Mouse (Mus musculus): ENCODE measurements around the gene Wbp4. TPM values are rescaled to one million over a fixed set of nuclear protein-coding genes. Genes with fewer than 3 reads are reported as not detected.

Gene Wbp4
- polyA plus RNA-seq (2012; rRNA removed) = 24.2 and 28.2 TPM in 2 replicates

DNA sequence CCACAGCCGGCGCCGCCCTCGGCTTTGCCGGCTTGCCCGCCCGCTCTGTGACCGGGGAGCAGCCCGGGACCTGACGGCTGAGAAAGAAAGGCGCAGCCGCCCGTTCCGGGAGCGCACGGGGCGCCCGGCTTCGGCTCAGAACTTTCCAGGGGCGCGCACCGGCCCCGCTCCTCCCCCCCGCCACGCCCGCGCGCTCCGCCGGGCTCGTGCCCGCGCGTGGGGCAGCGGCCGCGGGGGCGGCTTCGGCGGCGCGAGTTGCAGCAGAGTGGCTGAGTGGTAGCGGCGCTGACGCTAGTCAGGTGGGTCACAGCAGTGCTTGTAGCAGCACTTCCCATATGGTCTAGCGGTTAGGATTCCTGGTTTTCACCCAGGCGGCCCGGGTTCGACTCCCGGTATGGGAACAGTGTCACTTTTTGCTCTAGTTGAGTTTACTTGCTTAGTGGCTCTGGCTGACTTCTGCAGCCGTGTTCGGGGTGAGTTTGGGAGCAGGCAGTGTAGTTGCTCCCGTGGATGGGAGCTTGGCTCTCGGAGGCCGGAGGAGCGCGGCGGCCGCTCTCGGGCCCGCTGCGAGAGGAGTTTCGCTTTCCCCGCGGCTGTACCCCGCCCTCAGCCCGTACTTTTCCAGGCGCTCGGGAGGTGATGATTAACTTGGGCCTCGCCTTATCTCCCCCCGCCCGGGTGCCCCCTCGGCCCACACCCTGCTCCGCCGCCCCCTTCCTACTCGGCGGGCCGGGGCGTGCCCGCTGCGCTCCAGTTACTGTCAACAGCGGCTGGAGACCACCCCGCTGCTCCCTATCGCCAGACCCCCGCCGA is at the start of gene Wbp4:
Gene Wbp4 (minus strand): TSS at position 182 of the 813 bp plus-strand sequence.

DNA sequence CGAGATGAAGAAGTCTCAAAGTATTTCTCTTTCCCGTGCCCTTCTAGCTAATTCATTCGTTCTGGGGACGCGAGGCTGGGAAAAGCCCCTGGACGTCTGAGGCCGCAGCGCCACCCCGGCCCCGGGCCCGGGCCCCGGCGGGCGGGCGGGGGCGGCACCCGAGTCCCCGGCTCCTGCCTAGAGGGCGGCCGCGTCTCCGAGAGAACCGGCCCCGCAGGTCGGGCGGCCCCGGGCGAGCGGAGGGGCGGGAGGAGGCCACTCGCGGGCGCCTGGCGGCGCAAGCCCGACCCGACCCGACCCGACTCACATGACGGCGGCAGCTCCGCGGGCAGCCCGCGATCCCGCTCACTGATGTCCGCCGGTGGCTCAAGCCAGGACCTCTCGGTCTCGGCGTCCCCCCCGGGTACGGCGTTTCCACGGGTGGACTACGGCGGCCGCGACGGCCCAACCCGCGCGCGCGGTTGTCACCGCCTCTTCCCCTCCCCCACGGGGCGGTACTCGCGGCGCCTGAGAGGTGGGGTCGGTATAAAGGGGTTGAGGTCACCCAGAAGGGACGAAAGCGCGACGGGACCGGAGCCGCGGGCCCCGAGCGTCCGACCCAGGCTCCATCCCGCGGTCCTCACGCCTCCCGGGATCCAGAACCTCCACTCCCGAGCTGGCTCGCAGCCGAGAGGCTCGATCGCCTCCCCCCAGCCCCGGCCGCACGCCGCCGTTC is 539 bp downstream of the Wbp4 start, which contains the start of gene Elf1:
Gene Elf1 (plus strand): TSS at position 571 of the 715 bp plus-strand sequence.

DNA sequence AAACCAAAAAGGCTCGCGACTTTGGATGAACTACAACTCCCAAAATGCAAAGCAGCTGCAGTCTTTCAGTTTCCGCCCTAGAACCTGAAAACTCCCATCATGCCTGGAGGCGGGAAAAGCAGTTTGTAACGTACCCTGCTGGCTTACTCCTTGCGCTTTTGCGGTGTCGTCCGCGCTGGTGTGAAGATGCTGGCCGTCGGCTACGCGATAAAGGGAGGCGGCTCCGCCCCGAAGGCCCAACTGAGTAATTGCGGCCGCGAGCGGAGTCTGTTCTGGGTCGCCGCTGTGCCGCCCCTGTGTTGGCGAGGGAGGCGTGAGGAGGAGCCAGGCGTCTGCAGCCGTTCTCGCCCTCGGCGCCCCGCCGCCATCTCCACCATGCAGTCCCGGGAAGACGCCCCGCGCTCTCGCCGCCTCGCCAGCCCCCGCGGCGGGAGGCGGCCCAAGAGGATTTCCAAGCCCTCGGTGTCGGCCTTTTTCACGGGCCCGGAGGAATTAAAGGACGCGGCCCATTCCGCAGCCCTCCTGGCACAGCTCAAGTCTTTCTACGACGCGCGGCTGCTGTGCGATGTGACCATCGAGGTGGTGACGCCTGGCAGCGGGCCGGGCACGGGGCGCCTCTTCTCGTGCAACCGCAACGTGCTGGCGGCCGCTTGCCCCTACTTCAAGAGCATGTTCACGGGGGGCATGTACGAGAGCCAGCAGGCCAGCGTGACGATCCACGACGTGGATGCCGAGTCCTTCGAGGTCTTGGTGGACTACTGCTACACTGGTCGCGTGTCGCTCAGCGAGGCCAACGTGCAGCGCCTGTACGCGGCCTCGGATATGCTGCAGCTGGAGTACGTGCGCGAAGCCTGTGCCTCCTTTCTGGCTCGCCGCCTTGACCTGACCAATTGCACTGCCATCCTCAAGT is 29.4 kb downstream of the Wbp4 start, which contains the start of gene Kbtbd6:
Gene Kbtbd6 (plus strand): TSS at position 155 of the 910 bp plus-strand sequence.

DNA sequence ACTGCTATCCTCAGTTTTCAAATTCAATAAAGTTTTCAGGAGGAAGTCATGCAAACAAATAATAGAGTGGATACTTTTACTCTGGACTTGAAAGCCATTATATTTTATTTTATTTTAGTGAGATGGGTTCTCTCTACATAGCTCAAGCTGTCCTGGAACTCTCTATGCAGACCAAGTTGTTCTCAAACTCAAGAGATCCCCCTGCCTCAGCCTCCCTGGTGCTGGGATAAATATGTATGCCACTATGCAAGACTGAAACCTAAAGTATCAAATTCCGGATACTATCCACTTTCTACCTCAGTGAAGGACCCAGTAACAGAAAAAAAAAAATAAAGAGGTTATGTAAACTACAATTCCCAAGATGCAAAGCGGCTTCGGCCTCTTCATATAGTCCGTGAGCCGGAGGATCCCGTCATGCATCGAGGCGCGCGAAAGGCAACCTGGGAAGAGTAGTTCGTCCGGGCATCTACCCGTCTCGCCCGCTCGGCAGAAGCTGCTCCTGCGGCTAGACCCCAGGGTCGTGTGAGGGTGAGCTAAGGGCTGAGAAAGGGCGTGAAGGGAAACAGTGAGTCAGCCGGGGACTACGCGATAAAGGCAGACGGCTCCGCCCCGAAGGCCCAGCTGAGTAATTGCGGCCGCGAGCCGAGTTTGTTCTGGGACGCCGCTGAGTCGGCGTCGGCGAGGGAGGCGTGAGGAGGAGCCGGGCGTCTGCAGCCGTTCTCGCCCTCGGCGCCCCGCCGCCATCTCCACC is 55.2 kb downstream of the Wbp4 start, which contains the start of gene Kbtbd7:
Gene Kbtbd7 (plus strand): TSS at position 533 of the 751 bp plus-strand sequence.

Other genes with a start within 250 kb of the Wbp4 start
- gene Zfp957, start 234.2 kb downstream of the Wbp4 start, polyA plus RNA-seq (2012; rRNA removed) = not detected in 2 replicates
- gene Rgcc, start 179.9 kb downstream of the Wbp4 start, polyA plus RNA-seq (2012; rRNA removed) = 42.7 and 50.7 TPM in 2 replicates
- gene Naa16, start 90.7 kb downstream of the Wbp4 start, polyA plus RNA-seq (2012; rRNA removed) = 16.3 and 17.6 TPM in 2 replicates
- gene Mtrf1, start 83.7 kb downstream of the Wbp4 start, polyA plus RNA-seq (2012; rRNA removed) = 6.7 and 7.1 TPM in 2 replicates
- 13.0 and 15.8 TPM in 2 replicates for gene Kbtbd7, start 55.0 kb downstream of the Wbp4 start, polyA plus RNA-seq (2012; rRNA removed)
- 2.0 and 3.0 TPM in 2 replicates for gene Kbtbd6, start 29.7 kb downstream of the Wbp4 start, polyA plus RNA-seq (2012; rRNA removed)
- gene Elf1, start 326 bp downstream of the Wbp4 start, polyA plus RNA-seq (2012; rRNA removed) = 5.5 and 6.8 TPM in 2 replicates
- 62.8 and 69.9 TPM in 2 replicates for gene Sugt1, start 106.2 kb upstream of the Wbp4 start, polyA plus RNA-seq (2012; rRNA removed)
- 15.8 and 145 TPM in 2 replicates for gene Cnmd, start 180.7 kb upstream of the Wbp4 start, polyA plus RNA-seq (2012; rRNA removed)